Mouse (Mus musculus) CD4-positive, CD25-positive, alpha-beta regulatory T cell, adult 4 months (primary cell): Measurements from ENCODE around the gene Prkab2. TPM values are rescaled to one million over a fixed set of nuclear protein-coding genes. Genes with fewer than 3 reads are reported as not detected.
A peak's percentile ranks its signal among the peaks of the same experiment; 100 is the strongest.

Experiments
- ATAC-seq: one replicate; pipeline ENCODE4 v1.8.0; 2017
- polyA plus RNA-seq, 2 experiments: library from polyadenylated mRNA; unstranded; fragments of 100-300 nt; shearing (Covaris generic); gene quantifications; one replicate each; pipeline ENCODE4 v1.2.1; 2017

The Prkab2 gene
- 1 to 10 TPM; 2.5 to 2.9 TPM for polyA plus RNA-seq

- peak; percentile 91 for ATAC-seq
Observed at GRCm38 (mm10) chr3:97657655-97658411, at the start of gene Prkab2. Gene Prkab2, plus strand, starts transcription at chr3:97658193.

- ATAC-seq = peak; percentile 57
Observed at GRCm38 (mm10) chr3:97609201-97609844, 48.7 kb upstream of the Prkab2 start.

- peak; percentile 91 for ATAC-seq
Observed at GRCm38 (mm10) chr3:97609845-97610410, 48.1 kb upstream of the Prkab2 start, which contains the start of gene Chd1l. Gene Chd1l, minus strand, starts transcription at chr3:97610203.

- no peak for ATAC-seq
Observed at GRCm38 (mm10) chr3:97611021-97611420, 47.0 kb upstream of the Prkab2 start.

- ATAC-seq = no peak
Observed at GRCm38 (mm10) chr3:97615154-97615553, 42.8 kb upstream of the Prkab2 start.

- no peak for ATAC-seq
Observed at GRCm38 (mm10) chr3:97615933-97616332, 42.1 kb upstream of the Prkab2 start.

GRCm38 (mm10) chr3:97617091-97617825, 40.7 kb upstream of the Prkab2 start:
- no peak for ATAC-seq

GRCm38 (mm10) chr3:97617899-97618298, 40.1 kb upstream of the Prkab2 start:
- no peak for ATAC-seq

GRCm38 (mm10) chr3:97620657-97621056, 37.3 kb upstream of the Prkab2 start:
- no peak for ATAC-seq

- ATAC-seq = no peak
Observed at GRCm38 (mm10) chr3:97624611-97625010, 33.4 kb upstream of the Prkab2 start.

- ATAC-seq = no peak
Observed at GRCm38 (mm10) chr3:97627893-97628292, 30.1 kb upstream of the Prkab2 start.

- ATAC-seq = peak; percentile 100
Observed at GRCm38 (mm10) chr3:97628391-97629001, 29.5 kb upstream of the Prkab2 start, which contains the start of gene Fmo5. Gene Fmo5, plus strand, starts transcription at chr3:97628804.

GRCm38 (mm10) chr3:97629941-97630340, 28.1 kb upstream of the Prkab2 start:
- ATAC-seq = no peak

- no peak for ATAC-seq
Observed at GRCm38 (mm10) chr3:97630746-97631145, 27.2 kb upstream of the Prkab2 start.

GRCm38 (mm10) chr3:97631258-97631860, 26.6 kb upstream of the Prkab2 start:
- no peak for ATAC-seq

- ATAC-seq = no peak
Observed at GRCm38 (mm10) chr3:97633456-97633855, 24.5 kb upstream of the Prkab2 start.

- ATAC-seq = no peak
Observed at GRCm38 (mm10) chr3:97634288-97634761, 23.7 kb upstream of the Prkab2 start.

GRCm38 (mm10) chr3:97641396-97641795, 16.6 kb upstream of the Prkab2 start:
- ATAC-seq = no peak

- ATAC-seq = no peak
Observed at GRCm38 (mm10) chr3:97642001-97642400, 16.0 kb upstream of the Prkab2 start.

GRCm38 (mm10) chr3:97648518-97648917, 9.5 kb upstream of the Prkab2 start:
- no peak for ATAC-seq

GRCm38 (mm10) chr3:97649022-97649421, 9.0 kb upstream of the Prkab2 start:
- no peak for ATAC-seq

- ATAC-seq = no peak
Observed at GRCm38 (mm10) chr3:97649469-97649868, 8.5 kb upstream of the Prkab2 start.
